Mouse (Mus musculus): ENCODE results near the gene Dab1. TPM values are rescaled to one million over a fixed set of nuclear protein-coding genes. Genes with fewer than 3 reads are reported as not detected.

The Dab1 gene
- total RNA-seq, 2 experiments from 2014 or later = 155 to 170 TPM

DNA sequence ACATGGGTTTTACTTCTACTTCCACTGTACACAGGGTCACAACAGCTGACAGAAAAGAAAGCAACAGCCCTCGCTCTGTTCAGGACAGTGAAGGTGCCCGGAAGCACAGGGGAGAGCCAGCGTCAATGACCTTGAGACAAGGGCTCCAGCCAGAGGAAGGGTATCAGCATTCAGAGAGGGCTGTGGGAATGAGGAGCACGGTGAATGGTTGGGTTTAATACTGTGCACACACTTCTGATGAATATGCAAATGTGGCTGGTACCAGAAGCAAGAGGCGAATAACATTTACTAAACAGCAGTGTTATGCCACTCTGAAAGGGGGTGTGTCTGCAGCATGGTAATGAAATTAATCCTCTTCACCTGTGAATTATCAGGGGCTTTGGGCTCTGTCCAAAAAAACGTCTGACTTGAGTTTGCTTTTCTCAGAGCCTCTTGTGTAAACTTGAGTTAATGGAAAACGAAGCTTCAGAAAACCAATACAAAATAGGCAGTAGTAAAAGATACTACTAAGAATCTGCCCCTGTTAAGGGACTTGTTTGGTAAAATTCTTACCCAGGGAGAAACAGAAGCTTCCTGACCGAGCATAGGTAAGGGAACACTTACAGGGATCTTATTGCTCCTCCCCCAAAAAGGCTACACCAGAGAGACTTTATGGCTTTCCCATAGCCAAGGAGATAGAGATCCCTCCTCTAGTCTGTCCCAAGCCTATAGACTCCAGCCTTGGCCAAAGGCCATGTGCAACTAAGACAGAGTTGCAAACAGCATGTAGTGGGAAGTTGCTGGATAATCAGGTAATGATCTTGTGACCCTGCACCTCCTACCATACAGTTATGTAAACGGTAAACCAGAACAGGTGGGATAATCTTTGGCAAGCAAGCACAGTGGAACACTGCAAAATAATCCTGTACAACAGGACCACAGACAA lies 592.6 kb downstream of the Dab1 start:
- no peak overlapping the region for H3K4me3 ChIP-seq
- no peak for TF ChIP-seq CTCF (conservative IDR thresholded peaks at IDR 0.05)
- DNase-seq (ENCODE audit: low spot score in 2 of 2) = no peak
- no peak overlapping the region for H3K27ac ChIP-seq

DNA sequence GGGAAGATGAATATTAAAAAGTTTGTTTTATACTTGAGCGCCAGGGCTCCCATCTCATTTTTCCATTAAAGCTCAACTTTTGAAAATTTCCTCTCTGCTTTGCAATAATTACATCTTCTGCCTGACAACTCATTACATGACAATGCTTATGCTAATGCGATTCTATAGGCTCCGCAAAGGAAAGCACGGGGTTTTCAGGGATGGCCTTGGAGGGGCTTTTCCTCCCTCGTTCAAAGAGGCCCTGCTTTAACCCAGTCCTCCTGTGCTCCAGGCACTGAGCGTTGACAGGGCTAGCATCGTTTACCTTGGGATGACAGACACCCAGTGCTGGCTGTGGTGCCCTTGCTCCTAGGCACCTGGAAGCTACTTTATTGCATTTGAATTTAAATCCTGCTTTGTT lies 595.6 kb downstream of the Dab1 start:
- no peak overlapping the region for H3K4me3 ChIP-seq
- no peak overlapping the region for H3K27ac ChIP-seq
- DNase-seq (ENCODE audit: low spot score in 2 of 2) = no peak
- no peak for TF ChIP-seq CTCF (conservative IDR thresholded peaks at IDR 0.05)

DNA sequence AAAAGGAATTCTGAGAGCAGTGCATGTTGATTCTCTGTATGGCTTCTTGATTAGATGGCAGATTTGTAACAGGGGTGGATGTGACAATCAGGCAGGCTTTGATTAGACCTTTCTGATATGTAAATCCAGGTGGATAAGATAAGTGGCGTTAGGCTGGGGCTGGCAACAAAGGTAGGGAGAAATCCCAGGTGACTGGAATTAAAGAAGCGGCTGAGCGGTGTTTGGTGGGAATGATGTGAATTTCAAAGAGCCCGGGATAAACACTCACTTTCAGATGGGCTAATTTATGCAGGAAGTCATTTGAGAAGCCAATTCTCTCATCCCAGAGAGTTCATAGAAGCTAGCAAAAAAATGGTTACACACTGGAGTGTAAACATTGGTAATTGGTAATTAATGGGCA lies 598.2 kb downstream of the Dab1 start:
- DNase-seq (ENCODE audit: low spot score in 2 of 2) = no peak
- H3K4me3 ChIP-seq = no peak overlapping the region
- no peak overlapping the region for H3K27ac ChIP-seq
- TF ChIP-seq CTCF (conservative IDR thresholded peaks at IDR 0.05) = no peak

DNA sequence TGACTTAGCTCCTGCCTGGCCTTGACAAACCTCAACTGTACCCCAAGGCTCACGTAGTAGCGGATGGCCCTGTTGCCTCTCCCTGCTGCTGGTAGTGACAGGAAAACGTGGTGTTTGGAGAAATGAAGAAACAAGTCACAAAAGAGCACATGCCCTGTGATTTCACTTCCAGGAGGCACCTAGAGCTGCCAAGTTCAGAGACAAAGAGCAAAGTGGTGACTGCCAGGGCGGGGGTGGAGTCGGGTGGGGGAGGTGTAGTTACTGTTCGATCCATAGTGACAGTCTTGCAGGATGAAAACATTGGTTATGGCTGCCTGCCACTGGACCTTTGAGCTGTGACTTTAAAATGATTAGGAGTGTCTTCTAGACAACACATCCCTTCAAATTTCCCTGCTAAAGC lies 599.6 kb downstream of the Dab1 start:
- no peak overlapping the region for H3K4me3 ChIP-seq
- TF ChIP-seq CTCF (conservative IDR thresholded peaks at IDR 0.05) = no peak
- DNase-seq (ENCODE audit: low spot score in 2 of 2) = peak in 1 of 2 experiments; percentile 22
- no peak overlapping the region; the same call in 1 of the 2 replicates for H3K27ac ChIP-seq

DNA sequence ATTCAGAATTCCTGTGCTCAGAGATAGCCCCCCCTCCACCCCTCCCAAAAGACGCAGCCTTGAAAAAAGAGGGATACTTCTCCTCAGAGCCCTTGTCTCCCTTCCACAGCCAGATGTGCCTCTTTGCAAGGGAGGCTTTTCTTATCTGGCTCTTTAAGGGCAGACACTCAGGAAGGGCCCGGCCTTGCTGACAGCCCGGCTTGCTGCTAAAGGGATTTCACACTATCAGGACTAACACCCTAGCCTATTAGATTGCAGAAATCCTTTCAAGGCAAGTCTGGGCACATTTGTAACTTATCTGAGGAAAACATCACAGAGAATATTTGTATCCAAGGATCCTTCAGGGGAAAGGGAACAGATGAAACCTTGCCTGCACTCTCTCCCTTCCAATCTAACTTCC lies 600.9 kb downstream of the Dab1 start:
- Histone ChIP-seq H3K27ac (no peak overlapping the region), H3K4me3 (no peak overlapping the region)
- TF ChIP-seq CTCF (conservative IDR thresholded peaks at IDR 0.05) = no peak
- DNase-seq (ENCODE audit: low spot score in 2 of 2) = no peak

DNA sequence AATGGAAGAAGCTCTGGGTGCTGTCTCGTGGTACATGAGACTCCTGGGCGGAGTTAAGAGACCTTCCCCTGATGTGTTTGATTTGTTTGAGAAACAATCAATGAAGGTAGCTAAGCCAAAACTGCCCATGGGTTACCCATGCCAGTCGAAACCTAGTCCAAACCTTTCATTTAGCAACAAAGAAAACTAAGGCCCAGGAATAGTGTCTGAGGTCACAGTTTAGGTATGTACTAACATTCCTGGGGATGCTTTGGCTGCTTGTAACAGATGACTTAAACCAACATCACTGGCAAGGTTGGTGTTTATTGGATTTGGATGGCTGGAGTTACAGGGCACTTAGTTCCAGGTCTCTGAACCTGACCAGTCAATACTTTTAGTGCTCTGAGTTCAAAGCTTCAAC lies 610.1 kb downstream of the Dab1 start:
- Histone ChIP-seq H3K27ac (no peak overlapping the region), H3K4me3 (no peak overlapping the region)
- no peak for TF ChIP-seq CTCF (conservative IDR thresholded peaks at IDR 0.05)
- DNase-seq (ENCODE audit: low spot score in 2 of 2) = no peak

DNA sequence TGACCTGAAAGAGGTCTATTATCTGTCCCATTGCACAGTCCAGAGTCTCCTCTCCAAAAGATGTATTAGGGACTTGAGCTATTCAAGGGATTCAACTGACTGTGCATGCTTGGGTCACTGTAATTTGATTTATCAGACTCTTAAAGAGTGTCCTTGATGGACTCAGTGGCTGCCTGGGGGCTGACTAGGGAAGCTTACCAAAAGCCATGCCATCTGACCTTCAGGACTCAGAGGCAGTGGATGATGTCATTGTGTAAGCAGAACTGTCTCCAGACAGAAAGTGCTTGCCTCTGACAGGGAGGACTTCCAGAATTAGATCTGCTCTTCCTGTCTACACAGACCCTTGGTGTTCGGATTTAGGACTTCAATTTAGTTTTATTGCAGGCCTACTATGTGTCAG lies 627.3 kb downstream of the Dab1 start:
- H3K4me3 ChIP-seq = no peak overlapping the region
- H3K27ac ChIP-seq = no peak overlapping the region
- no peak for DNase-seq (ENCODE audit: low spot score in 2 of 2)
- TF ChIP-seq CTCF (conservative IDR thresholded peaks at IDR 0.05) = no peak

DNA sequence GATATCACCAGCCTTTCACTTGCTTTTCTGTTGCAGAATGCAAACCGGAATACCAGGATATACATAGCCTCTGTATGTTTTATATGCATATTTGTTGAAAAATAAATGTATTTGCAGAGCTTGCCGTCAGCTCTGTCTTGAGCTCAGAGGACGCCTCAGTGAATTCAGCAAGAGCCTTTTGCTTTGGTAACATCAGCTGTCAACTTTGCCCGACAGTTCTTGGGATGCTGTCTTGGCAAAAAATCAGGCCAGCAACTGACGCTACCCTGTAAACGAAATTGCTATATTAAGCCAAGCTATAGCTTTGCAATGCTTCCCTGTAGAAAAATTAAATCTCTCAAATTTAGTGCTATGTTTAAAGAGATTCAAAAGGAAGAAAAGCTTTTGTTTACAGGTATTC lies 630.3 kb downstream of the Dab1 start:
- Histone ChIP-seq H3K4me3 (no peak overlapping the region), H3K27ac (no peak overlapping the region)
- no peak for DNase-seq (ENCODE audit: low spot score in 2 of 2)
- no peak for TF ChIP-seq CTCF (conservative IDR thresholded peaks at IDR 0.05)

DNA sequence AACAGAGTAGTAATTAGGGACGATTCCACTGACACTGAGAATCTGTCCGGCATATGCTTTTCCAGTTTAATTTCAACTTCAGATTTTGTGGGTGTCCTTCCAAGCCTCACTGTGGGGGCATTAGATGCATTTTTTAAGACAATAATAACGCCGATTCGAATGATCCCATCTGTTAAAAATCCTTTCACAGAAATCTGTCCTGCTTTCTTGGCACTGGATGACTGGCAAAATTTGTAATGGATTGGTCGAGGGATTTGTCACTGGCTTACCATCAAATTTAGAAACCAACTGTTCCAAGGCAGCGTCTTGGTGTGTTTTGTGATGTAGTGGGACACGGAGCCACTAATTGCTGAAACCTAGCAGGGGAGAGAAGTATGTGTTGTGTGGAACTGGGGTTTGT lies 638.6 kb downstream of the Dab1 start:
- no peak for TF ChIP-seq CTCF (conservative IDR thresholded peaks at IDR 0.05)
- H3K4me3 ChIP-seq = no peak overlapping the region
- peak; percentile 44 to 79 for DNase-seq (ENCODE audit: low spot score in 2 of 2)
- no peak overlapping the region for H3K27ac ChIP-seq

DNA sequence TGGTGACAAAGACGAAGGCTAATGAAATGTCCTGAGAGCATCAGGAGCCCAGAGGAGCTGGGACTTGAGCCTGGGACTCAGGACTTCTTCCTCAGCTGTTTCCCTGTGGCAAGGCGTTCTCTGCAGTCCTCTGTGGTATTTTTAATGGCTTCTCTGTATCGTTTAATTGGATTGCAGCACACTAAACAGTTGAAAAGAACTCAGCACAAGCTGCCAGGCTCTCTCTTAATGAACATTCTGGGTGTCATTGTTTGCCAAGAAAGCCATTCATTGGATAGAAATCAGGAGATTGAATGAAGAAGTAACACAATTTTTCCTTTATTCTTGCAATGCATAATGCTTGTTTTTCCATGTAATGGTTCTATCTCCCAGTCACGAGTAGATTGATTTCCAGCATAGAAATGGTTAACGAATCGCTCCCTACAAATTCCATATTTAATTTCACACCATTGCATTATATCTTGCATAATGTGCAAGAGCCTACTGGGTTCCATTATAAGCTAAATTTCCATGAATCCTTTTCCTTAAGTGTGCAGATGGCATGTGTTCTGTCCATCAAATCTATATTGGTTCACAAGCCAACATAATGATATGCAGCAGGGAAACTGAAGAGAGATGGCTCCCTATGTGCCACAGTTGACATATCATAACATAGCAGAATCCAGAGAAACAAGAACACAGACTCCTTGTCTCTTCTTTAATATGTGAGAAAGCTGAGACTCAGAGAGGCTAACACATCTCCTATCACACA lies 650.4 kb downstream of the Dab1 start:
- no peak overlapping the region for H3K4me3 ChIP-seq
- DNase-seq (ENCODE audit: low spot score in 2 of 2) = peak in 1 of 2 experiments; percentile 71
- peak overlapping the region; percentile 68 for H3K27ac ChIP-seq
- no peak for TF ChIP-seq CTCF (conservative IDR thresholded peaks at IDR 0.05)

DNA sequence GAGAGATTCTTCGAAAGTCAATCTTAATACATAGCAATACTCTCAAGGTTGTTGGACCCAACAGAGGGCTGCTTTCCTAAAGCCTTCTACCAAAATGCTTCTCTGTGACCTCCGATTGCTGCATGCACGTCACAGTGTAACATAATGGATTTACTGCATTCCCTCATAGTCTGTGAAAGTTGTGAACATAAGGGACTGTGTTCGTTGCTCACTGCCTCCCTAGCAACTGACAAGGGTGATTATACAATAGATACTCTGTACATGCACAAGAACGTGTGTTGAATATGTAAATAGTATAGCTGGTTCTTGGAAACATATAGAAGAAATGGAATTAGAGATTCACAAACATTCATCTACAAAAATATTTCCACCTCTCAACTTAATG lies 651.0 kb downstream of the Dab1 start:
- no peak for TF ChIP-seq CTCF (conservative IDR thresholded peaks at IDR 0.05)
- no peak overlapping the region for H3K4me3 ChIP-seq
- no peak for DNase-seq (ENCODE audit: low spot score in 2 of 2)
- peak overlapping the region; percentile 68 for H3K27ac ChIP-seq

DNA sequence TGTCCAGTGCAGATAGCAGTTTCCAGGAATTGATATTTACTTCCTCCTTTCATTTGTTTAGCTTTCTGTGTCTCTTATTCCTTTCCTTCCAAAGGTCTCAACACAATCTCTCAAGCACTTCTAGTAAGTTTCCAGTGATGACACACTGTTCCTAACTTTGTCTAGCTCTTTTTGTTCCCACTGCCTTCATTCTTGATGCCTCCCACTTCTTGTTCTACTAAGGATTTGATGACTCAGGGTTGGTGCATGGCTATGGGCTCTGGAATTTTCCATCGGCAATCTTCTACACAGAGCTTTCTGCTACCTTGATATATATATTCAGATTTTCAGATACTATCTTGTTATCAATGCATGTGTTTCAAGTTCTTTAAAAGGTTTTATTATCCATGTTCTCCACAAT lies 656.1 kb downstream of the Dab1 start:
- DNase-seq (ENCODE audit: low spot score in 2 of 2) = peak in 1 of 2 experiments; percentile 61
- no peak overlapping the region for H3K4me3 ChIP-seq
- no peak for TF ChIP-seq CTCF (conservative IDR thresholded peaks at IDR 0.05)
- H3K27ac ChIP-seq = no peak overlapping the region

DNA sequence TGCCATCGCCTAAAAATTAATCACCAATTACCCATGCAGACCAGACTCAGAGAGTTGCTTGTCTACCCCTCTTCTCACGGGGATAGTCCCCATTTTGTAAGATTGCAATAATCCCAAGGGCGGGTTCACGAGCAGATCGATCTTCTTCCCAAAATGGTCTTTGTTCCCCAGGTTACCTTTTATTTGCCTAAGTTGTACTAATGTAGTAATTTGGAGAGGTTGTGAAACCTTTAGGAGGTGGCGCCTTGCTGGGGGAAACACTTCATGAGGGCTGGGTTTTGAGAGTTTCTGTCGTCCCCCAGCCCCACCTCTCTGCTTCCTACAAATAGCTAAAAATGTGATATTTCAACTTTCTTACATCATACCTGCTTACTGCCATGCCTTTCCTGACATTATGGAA lies 657.8 kb downstream of the Dab1 start:
- no peak for DNase-seq (ENCODE audit: low spot score in 2 of 2)
- TF ChIP-seq CTCF (conservative IDR thresholded peaks at IDR 0.05) = no peak

More for the DNA sequence above, 657.8 kb downstream of the Dab1 start:
- Histone ChIP-seq H3K4me3 (no peak overlapping the region), H3K27ac (no peak overlapping the region)

Data from layer of hippocampus, adult 2 months (tissue).